Mouse (Mus musculus): Measurements from ENCODE around the gene Lama4. TPM values are rescaled to one million over a fixed set of nuclear protein-coding genes. Genes with fewer than 3 reads are reported as not detected.

The Lama4 gene
- polyA plus RNA-seq, 1 experiment = 6.6 TPM

- no peaks in the 10 kb centered on the region for H3K27me3 ChIP-seq (ENCODE audit: control insufficient read depth, insufficient read depth, low read length)
- no peaks in the 10 kb centered on the region for H3K4me1 ChIP-seq (replicated peaks; ENCODE audit: control insufficient read depth, insufficient read depth, low read length)
- TF ChIP-seq POLR2A (IDR thresholded peaks at IDR 0.05; ENCODE audit: control insufficient read depth, extremely low read depth, insufficient read depth, low read length, poor library complexity) (no peak), CTCF (IDR thresholded peaks at IDR 0.05; ENCODE audit: borderline replicate concordance, control insufficient read depth, extremely low read depth, insufficient read depth, low read length, poor library complexity) (no peak)
- no peak overlapping the region for H3K27ac ChIP-seq (ENCODE audit: control insufficient read depth, insufficient read depth, low read length)
- no peak overlapping the region for H3K4me3 ChIP-seq (ENCODE audit: control insufficient read depth, insufficient read depth, low read length)
- H3K36me3 ChIP-seq (ENCODE audit: control insufficient read depth, insufficient read depth, low read length) = no peaks in the 10 kb centered on the region
- DNase-seq = no peak
- 88% methylated on average over 4 of the region's 4 CpGs for WGBS
Observed at GRCm38 (mm10) chr10:38973016-38973415, 7.7 kb downstream of the Lama4 start.

- no peaks in the 10 kb centered on the region for H3K4me1 ChIP-seq (replicated peaks; ENCODE audit: control insufficient read depth, insufficient read depth, low read length)
- WGBS = 97% methylated on average over 1 of the region's 1 CpGs
- no peak overlapping the region for H3K27ac ChIP-seq (ENCODE audit: control insufficient read depth, insufficient read depth, low read length)
- H3K36me3 ChIP-seq (ENCODE audit: control insufficient read depth, insufficient read depth, low read length) = no peaks in the 10 kb centered on the region
- no peak for DNase-seq
- no peaks in the 10 kb centered on the region for H3K27me3 ChIP-seq (ENCODE audit: control insufficient read depth, insufficient read depth, low read length)
- no peak for TF ChIP-seq POLR2A (IDR thresholded peaks at IDR 0.05; ENCODE audit: control insufficient read depth, extremely low read depth, insufficient read depth, low read length, poor library complexity)
- no peak for TF ChIP-seq CTCF (IDR thresholded peaks at IDR 0.05; ENCODE audit: borderline replicate concordance, control insufficient read depth, extremely low read depth, insufficient read depth, low read length, poor library complexity)
- no peak overlapping the region for H3K4me3 ChIP-seq (ENCODE audit: control insufficient read depth, insufficient read depth, low read length)
Observed at GRCm38 (mm10) chr10:38978195-38978594, 12.9 kb downstream of the Lama4 start.

GRCm38 (mm10) chr10:38979699-38980098 is 14.4 kb downstream of the Lama4 start:
- TF ChIP-seq CTCF (IDR thresholded peaks at IDR 0.05; ENCODE audit: borderline replicate concordance, control insufficient read depth, extremely low read depth, insufficient read depth, low read length, poor library complexity) = no peak
- TF ChIP-seq POLR2A (IDR thresholded peaks at IDR 0.05; ENCODE audit: control insufficient read depth, extremely low read depth, insufficient read depth, low read length, poor library complexity) = no peak
- no peak for DNase-seq
- no peaks in the 10 kb centered on the region for H3K36me3 ChIP-seq (ENCODE audit: control insufficient read depth, insufficient read depth, low read length)
- H3K4me3 ChIP-seq (ENCODE audit: control insufficient read depth, insufficient read depth, low read length) = no peak overlapping the region
- no peaks in the 10 kb centered on the region for H3K27me3 ChIP-seq (ENCODE audit: control insufficient read depth, insufficient read depth, low read length)
- H3K27ac ChIP-seq (ENCODE audit: control insufficient read depth, insufficient read depth, low read length) = no peak overlapping the region
- H3K4me1 ChIP-seq (replicated peaks; ENCODE audit: control insufficient read depth, insufficient read depth, low read length) = no peaks in the 10 kb centered on the region
- WGBS = 91% methylated on average over 5 of the region's 5 CpGs

GRCm38 (mm10) chr10:38980980-38981379 is 15.7 kb downstream of the Lama4 start:
- Histone ChIP-seq H3K27me3 (ENCODE audit: control insufficient read depth, insufficient read depth, low read length) (no peaks in the 10 kb centered on the region), H3K27ac (ENCODE audit: control insufficient read depth, insufficient read depth, low read length) (no peak overlapping the region), H3K4me3 (ENCODE audit: control insufficient read depth, insufficient read depth, low read length) (no peak overlapping the region), H3K36me3 (ENCODE audit: control insufficient read depth, insufficient read depth, low read length) (no peaks in the 10 kb centered on the region), H3K4me1 (replicated peaks; ENCODE audit: control insufficient read depth, insufficient read depth, low read length) (no peaks in the 10 kb centered on the region)
- WGBS = 80% methylated on average over 3 of the region's 3 CpGs
- DNase-seq = no peak
- no peak for TF ChIP-seq POLR2A (IDR thresholded peaks at IDR 0.05; ENCODE audit: control insufficient read depth, extremely low read depth, insufficient read depth, low read length, poor library complexity)
- TF ChIP-seq CTCF (IDR thresholded peaks at IDR 0.05; ENCODE audit: borderline replicate concordance, control insufficient read depth, extremely low read depth, insufficient read depth, low read length, poor library complexity) = no peak

GRCm38 (mm10) chr10:38984358-38985075 is 19.2 kb downstream of the Lama4 start:
- no peak for DNase-seq
- Histone ChIP-seq H3K4me1 (replicated peaks; ENCODE audit: control insufficient read depth, insufficient read depth, low read length) (no peaks in the 10 kb centered on the region), H3K4me3 (ENCODE audit: control insufficient read depth, insufficient read depth, low read length) (no peak overlapping the region), H3K27ac (ENCODE audit: control insufficient read depth, insufficient read depth, low read length) (no peak overlapping the region), H3K27me3 (ENCODE audit: control insufficient read depth, insufficient read depth, low read length) (no peaks in the 10 kb centered on the region), H3K36me3 (ENCODE audit: control insufficient read depth, insufficient read depth, low read length) (no peaks in the 10 kb centered on the region)
- TF ChIP-seq POLR2A (IDR thresholded peaks at IDR 0.05; ENCODE audit: control insufficient read depth, extremely low read depth, insufficient read depth, low read length, poor library complexity) (no peak), CTCF (IDR thresholded peaks at IDR 0.05; ENCODE audit: borderline replicate concordance, control insufficient read depth, extremely low read depth, insufficient read depth, low read length, poor library complexity) (no peak)
- 84% methylated on average over 4 of the region's 4 CpGs for WGBS

- Histone ChIP-seq H3K27me3 (ENCODE audit: control insufficient read depth, insufficient read depth, low read length) (no peaks in the 10 kb centered on the region), H3K4me1 (replicated peaks; ENCODE audit: control insufficient read depth, insufficient read depth, low read length) (no peaks in the 10 kb centered on the region), H3K27ac (ENCODE audit: control insufficient read depth, insufficient read depth, low read length) (no peak overlapping the region), H3K4me3 (ENCODE audit: control insufficient read depth, insufficient read depth, low read length) (no peak overlapping the region), H3K36me3 (ENCODE audit: control insufficient read depth, insufficient read depth, low read length) (no peaks in the 10 kb centered on the region)
- TF ChIP-seq POLR2A (IDR thresholded peaks at IDR 0.05; ENCODE audit: control insufficient read depth, extremely low read depth, insufficient read depth, low read length, poor library complexity) = no peak
- no peak for TF ChIP-seq CTCF (IDR thresholded peaks at IDR 0.05; ENCODE audit: borderline replicate concordance, control insufficient read depth, extremely low read depth, insufficient read depth, low read length, poor library complexity)
- DNase-seq = no peak
- WGBS = 83% methylated on average over 3 of the region's 3 CpGs
Observed at GRCm38 (mm10) chr10:38986053-38986452, 20.7 kb downstream of the Lama4 start.
